Mouse (Mus musculus) limb, embryonic 10.5 days (tissue): ENCODE measurements around the gene Fam120a. TPM values are rescaled to one million over a fixed set of nuclear protein-coding genes. Genes with fewer than 3 reads are reported as not detected.

Experiments
- DNase-seq: peaks from one replicate; pipeline ENCODE4 v3.0.0-alpha.2; 2017; ENCODE audit warnings: low spot score
- H3K27ac ChIP-seq: fragments of 300-500 bp; sonication (generic); 2 replicates; pipeline ENCODE4 v1.5.1; 2016; ENCODE audit warnings: mild to moderate bottlenecking
- H3K27me3 ChIP-seq: fragments of 300-500 bp; sonication (generic); 2 replicates; pipeline ENCODE4 v1.6.1; 2016; ENCODE audit warnings: low read depth, mild to moderate bottlenecking; ENCODE audit not compliant: poor library complexity, severe bottlenecking
- H3K36me3 ChIP-seq: fragments of 300-500 bp; sonication (generic); 2 replicates; pipeline ENCODE4 v1.6.1; 2016; ENCODE audit warnings: mild to moderate bottlenecking, moderate library complexity
- H3K4me1 ChIP-seq: fragments of 300-500 bp; sonication (generic); 2 replicates; pipeline ENCODE4 v1.6.1; 2016
- H3K4me3 ChIP-seq: fragments of 300-500 bp; sonication (generic); 2 replicates; pipeline ENCODE4 v1.5.1; 2016; ENCODE audit warnings: mild to moderate bottlenecking, moderate library complexity
- H3K9me3 ChIP-seq: fragments of 300-500 bp; sonication (generic); replicated peaks from 2 replicates; pipeline ENCODE4 v1.6.1; 2016; ENCODE audit warnings: mild to moderate bottlenecking
- WGBS: fragments of 180-500 bp; shearing (Covaris S2); methylation state at CpG from one replicate; pipeline ENCODE4 v1.1.7; 2016; 5-methylcytosine and 5-hydroxymethylcytosine counted together
- polyA plus RNA-seq: library from polyadenylated mRNA; unstranded; fragments of >200 nt; fragmentation: Nextera tagmentation; extraction: Ambion mirVana; gene quantifications from 2 replicates; pipeline ENCODE4 v1.2.1, GENCODE M21; 2016

The Fam120a gene
- polyA plus RNA-seq, 1 experiment from 2014 or later, result 15.3 TPM

DNA sequence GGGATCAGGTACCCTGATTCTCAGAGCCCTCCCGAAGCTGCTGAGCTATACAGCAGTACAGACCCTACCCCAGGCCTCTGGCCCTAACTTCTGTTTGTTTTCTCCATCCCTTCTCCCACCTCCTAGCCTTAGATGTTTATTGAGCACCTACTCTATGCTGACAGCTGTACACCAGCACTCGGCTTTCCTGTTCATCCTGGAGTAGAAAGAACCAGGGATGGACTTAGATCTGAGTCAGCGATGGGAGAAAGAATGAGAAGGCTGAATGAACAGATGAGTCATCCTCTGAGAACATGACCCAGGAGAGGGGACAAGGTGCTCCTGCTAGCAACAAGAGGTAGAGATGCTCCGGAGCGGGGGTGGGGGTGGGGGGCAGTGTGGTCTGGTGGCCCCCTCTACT is 95.1 kb downstream of the Fam120a start:
- H3K36me3 ChIP-seq, result peaks cover 18% of the 10 kb centered on the region
- H3K4me1 ChIP-seq, result peaks cover 36% of the 10 kb centered on the region
- H3K27ac ChIP-seq, result no peak overlapping the region
- DNase-seq, result no peak
- H3K27me3 ChIP-seq, result no peaks in the 10 kb centered on the region
- 79% methylated on average over 5 of the region's 5 CpGs for WGBS
- H3K9me3 ChIP-seq, result no peaks in the 10 kb centered on the region
- no peak overlapping the region for H3K4me3 ChIP-seq

DNA sequence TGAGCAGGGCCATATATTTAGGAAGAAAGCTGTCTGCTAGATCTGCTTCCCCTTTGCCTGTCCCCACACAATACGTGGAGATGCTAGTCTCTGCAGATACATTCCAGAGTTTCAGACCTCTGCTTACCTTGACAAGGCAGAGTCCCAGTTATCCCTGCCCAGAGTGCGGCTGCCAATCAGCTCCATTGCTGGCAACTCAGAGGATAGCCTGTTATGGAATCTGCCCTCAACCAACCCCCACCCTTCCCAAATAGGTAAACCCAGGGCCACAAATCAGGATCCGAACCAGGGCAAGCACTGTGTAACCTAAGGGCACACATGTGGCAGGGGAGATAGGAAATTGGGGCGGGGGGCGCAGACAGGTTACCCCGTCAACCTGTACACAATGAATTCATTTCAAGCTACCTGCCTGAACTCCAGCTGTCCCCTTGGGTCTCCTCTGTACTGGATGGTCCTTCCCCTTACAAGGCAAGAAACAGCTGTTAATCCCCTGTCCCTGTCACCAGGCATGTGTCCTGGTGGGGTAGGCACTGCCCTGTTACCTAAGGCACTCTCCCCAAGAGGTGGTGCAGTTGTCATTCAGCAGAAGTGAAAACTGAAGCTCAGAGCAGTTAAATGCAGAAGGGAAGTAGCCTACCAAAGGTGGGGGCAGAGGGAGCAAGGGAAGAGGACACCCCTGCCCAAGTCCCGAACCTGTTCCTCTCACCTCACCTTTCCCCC is 95.8 kb downstream of the Fam120a start:
- H3K4me1 ChIP-seq, result peaks cover 41% of the 10 kb centered on the region
- no peaks in the 10 kb centered on the region for H3K9me3 ChIP-seq

DNA sequence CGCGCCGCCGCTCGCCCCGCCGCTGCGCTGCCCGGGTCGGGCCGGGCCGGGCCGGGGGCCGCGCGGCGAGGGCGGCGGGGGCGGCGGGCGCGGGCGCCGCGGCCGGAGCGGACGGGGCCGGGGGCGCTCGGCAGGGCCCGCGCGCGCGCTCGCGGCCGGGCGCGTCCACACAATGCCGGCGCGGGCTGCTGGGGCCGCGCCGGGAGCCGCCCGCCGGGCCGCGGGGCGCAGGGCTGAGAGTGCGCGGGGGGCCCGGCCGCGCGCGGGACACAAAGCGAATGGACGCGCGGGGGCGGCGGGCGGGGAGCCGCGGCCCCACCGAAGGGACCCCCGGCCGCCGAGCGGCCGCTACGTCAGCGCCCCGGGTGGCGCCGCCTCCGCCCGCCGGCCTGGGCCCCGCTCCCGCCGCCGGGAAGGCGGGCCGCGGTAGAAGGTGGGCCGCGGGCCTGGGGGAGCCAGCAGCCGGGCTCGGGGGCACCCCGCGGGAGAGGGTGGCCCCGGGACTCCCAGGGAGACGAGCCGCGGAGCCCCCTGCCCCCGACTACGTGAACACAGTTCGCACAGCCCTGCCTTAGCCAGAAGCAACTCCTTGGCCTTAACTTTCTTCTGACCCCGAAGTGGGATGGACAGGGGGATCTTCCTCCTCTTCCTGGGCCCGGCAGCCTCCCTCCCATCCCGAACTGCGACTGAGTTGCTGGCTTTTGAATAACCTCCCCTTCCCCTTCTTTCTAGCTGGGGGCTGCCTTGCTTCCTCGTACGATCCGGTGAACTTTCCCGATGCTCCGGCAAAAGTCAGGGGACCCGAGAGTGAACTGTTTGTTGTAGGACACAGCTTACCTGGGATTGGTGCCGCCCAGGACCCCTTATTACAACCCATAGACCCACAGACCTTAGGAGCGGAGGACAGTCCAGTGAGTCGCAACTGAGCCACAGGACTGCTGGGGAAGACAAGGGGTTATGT is 96.8 kb downstream of the Fam120a start, which contains the start of gene Phf2:
TSS of gene Phf2 (minus strand) at position 349 of the 961 bp plus-strand sequence.
- Histone ChIP-seq H3K4me1 (peaks cover 50% of the 10 kb centered on the region), H3K27ac (peak within 1 kb of the TSS; percentile 99), H3K36me3 (peaks cover 7% of the 10 kb centered on the region), H3K9me3 (no peaks in the 10 kb centered on the region), H3K27me3 (no peaks in the 10 kb centered on the region), H3K4me3 (peak within 1 kb of the TSS; percentile 95)
- peak; percentile 70 for DNase-seq
- 12% methylated on average over 117 of the region's 117 CpGs for WGBS

More for the DNA sequence above, 95.8 kb downstream of the Fam120a start:
- 62% methylated on average over 7 of the region's 7 CpGs for WGBS
- Histone ChIP-seq H3K27me3 (no peaks in the 10 kb centered on the region), H3K27ac (peak overlapping the region; percentile 99), H3K4me3 (peak overlapping the region; percentile 95), H3K36me3 (peaks cover 17% of the 10 kb centered on the region)
- DNase-seq, result no peak

DNA sequence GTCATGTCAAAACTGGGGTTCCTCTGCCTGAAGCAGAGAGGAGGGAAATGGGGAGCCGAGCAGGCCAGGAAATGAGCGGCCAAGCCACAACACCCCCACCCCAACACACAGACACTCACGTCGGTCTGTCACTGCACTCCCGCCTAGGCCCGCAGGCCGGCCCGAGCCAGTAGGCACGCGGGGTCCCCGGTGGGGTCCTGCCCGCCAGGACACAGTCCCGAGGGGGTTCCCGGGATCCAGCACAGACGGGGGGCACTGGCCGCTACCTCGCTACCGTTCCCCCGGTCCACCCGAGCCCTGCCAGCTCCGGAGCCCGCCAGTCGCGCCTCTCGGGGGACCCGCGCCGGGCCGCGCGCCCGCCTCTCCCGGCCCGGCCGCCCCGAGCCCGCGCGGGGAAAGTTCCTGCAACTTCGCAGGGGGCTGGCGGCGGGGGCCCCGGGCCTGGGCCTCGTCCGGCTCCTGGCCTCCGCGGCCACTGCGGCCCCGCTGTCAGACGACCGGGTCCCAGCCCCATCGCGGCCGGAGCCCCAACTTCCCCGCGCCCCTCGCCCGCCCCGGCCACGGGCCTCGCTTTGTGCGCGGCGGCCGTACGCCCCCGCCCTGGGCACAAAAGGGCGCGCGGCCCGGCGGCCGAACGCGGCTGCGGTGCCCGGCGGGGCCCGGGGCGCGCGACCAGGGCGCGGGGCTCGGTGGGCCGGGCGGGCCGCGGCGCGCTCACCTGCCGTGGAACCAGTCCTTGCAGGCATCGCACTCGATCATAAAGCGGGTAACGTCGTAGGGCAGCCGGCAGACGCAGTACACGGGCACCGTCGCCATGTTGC is 97.7 kb downstream of the Fam120a start:
- H3K36me3 ChIP-seq, result peaks cover 3% of the 10 kb centered on the region; the same call in 1 of the 2 replicates
- H3K9me3 ChIP-seq, result no peaks in the 10 kb centered on the region
- WGBS, result 2% methylated on average over 97 of the region's 102 CpGs
- no peaks in the 10 kb centered on the region for H3K27me3 ChIP-seq
- peak overlapping the region; percentile 99 for H3K27ac ChIP-seq
- peaks cover 52% of the 10 kb centered on the region for H3K4me1 ChIP-seq
- peak; percentile 72 for DNase-seq
- H3K4me3 ChIP-seq, result peak overlapping the region; percentile 95

DNA sequence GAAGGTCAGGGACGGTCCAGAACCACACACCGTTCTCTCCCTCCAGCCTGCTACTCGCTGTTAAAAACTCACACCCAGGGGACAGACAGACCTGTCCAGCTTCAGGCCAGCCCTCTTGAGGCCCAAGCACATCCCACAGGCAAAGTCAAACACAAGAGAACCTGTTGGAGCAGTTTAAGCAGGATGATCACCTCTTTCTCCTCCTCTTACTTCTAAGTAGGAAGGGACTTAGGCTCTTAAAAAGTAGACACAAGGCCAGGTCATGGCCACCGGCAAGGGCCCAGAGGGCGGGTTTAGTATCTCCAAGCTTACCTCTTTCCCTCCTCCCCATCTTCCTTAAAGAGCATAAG is 98.2 kb downstream of the Fam120a start:
- no peaks in the 10 kb centered on the region for H3K27me3 ChIP-seq
- no peaks in the 10 kb centered on the region for H3K9me3 ChIP-seq
- H3K4me3 ChIP-seq, result peak overlapping the region; percentile 95
- H3K4me1 ChIP-seq, result peaks cover 58% of the 10 kb centered on the region
- H3K27ac ChIP-seq, result peak overlapping the region; percentile 99
- H3K36me3 ChIP-seq, result 0 out of 2 replicates have a peak, but pooled peaks cover 7% of the 10 kb centered on the region
- 20% methylated on average over 5 of the region's 5 CpGs for WGBS
- DNase-seq, result no peak

DNA sequence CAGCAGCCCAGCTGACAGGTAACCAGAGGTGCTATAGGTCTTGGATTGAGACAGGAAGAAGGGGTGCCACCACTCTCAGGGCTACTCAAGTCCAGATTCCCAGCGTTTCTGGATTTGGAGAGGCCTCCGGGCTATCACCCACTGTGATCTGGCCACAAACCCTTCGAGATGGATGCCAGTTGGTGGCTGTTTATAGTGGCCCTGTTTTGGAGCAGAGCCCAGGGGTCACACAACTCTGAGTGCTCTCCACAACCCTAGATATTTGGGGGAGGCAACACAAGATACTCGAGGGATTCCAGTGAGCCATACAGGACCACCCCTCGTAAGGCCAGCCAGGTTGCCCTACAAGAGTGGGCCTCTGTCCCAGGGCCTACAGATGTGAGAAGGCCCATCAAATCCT is 98.7 kb downstream of the Fam120a start:
- Histone ChIP-seq H3K27ac (peak overlapping the region; percentile 99), H3K4me1 (peaks cover 62% of the 10 kb centered on the region), H3K4me3 (peak overlapping the region; percentile 95), H3K27me3 (no peaks in the 10 kb centered on the region), H3K36me3 (0 out of 2 replicates have a peak, but pooled peaks cover 8% of the 10 kb centered on the region), H3K9me3 (no peaks in the 10 kb centered on the region)
- no peak for DNase-seq
- WGBS, result 31% methylated on average over 5 of the region's 5 CpGs

DNA sequence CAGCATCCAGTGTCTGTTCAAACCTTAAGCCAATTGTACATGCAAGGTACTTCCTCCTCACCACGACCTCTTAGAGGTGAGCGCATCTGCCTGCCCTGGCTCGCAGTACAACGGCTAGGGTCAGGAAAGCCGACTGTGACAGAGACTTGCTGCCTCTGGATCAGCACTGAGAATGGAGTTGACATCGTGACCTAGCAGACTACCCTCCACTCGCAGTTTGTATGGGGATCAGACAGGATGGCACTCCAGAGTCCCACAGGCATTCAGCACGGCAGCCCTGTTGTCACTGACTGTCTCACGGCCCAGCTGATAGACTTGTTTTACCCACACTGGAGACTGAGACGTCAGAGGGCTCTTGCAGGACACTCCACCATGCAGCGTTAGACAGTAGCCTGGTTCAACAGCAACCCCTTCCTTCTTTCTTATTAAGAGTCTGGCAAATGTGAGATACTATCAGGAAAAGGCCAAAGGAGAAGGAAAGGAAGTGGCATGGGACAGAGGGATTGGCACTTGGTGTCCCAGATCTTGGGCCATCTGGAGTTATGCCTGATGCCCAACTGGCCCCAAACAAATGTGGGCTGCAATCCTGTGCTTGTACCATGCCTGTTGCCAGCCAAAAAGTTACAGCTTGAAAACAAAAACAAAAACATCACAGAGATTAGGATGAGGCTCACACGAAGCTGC is 103.0 kb downstream of the Fam120a start:
- no peak overlapping the region for H3K27ac ChIP-seq
- DNase-seq, result no peak
- 82% methylated on average over 12 of the region's 12 CpGs for WGBS
- H3K4me3 ChIP-seq, result no peak overlapping the region
- no peaks in the 10 kb centered on the region for H3K27me3 ChIP-seq
- no peaks in the 10 kb centered on the region for H3K9me3 ChIP-seq
- peaks cover 13% of the 10 kb centered on the region for H3K36me3 ChIP-seq
- H3K4me1 ChIP-seq, result peaks cover 56% of the 10 kb centered on the region

DNA sequence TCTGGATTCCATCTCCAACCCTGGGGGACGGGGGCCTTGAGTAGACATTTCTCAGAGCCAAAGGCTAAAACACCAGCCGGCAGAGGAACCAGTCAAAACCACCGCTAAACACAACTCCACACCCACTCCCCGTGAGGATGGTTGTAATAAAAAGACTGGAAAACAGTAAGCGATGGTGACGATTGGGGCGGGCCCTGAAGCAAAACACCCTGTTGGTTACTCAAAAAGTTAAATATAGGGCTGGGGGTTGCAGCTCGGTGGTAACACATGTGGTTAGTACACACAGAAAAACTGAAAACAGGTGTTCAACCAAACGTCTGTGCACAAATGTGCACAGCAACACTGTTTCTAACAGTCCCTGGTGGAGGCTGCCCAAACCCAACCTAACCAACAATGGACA is 104.3 kb downstream of the Fam120a start:
- H3K4me1 ChIP-seq, result peaks cover 56% of the 10 kb centered on the region
- WGBS, result 66% methylated on average over 9 of the region's 9 CpGs
- no peaks in the 10 kb centered on the region for H3K27me3 ChIP-seq
- H3K9me3 ChIP-seq, result no peaks in the 10 kb centered on the region
- H3K27ac ChIP-seq, result peak overlapping the region; percentile 39; the same call in 1 of the 2 replicates
- peaks cover 13% of the 10 kb centered on the region for H3K36me3 ChIP-seq
- H3K4me3 ChIP-seq, result no peak overlapping the region
- DNase-seq, result no peak

DNA sequence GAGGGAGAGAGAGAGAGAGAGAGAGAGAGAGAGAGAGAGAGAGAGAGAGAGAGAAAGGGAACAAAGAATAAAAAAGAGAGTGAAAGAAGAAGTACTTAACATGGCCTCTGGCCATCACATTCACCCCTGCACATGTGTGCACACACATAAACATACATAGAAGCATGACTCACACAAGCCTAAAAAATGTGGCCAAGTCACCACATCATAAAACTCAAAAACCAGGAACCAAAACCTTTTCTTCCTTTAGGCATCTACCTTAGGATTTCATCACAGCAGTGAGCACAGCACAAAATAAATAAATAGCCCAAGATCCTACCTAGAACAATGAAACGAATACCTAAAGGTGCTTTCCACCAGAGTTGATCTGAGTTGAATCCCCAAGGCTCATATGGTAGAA is 105.9 kb downstream of the Fam120a start:
- WGBS, result 94% methylated on average over 1 of the region's 1 CpGs
- no peak overlapping the region for H3K27ac ChIP-seq
- H3K4me1 ChIP-seq, result peaks cover 61% of the 10 kb centered on the region
- peaks cover 18% of the 10 kb centered on the region for H3K36me3 ChIP-seq
- H3K27me3 ChIP-seq, result no peaks in the 10 kb centered on the region
- no peaks in the 10 kb centered on the region for H3K9me3 ChIP-seq
- no peak overlapping the region for H3K4me3 ChIP-seq
- no peak for DNase-seq

DNA sequence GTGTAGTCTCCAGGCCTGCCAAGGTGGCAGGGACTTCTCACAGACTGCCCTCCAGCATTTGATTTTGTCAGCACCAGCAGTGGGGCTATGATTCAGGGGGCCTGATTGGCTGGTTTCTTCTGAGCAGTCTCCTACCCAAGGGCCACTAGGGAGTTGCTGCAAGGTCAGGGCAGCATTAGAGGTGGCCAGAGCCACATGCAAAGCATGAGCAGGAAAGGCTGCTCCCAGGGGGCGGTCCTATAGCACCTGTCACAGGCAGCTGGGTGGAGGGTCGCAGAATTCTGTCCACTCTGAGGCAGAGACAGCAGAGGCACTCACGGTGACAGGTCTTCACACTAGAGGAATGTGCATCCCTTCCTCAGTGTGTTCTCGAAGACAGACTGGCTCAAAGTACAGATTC is 109.0 kb downstream of the Fam120a start:
- WGBS, result 75% methylated on average over 4 of the region's 4 CpGs
- DNase-seq, result no peak
- H3K9me3 ChIP-seq, result no peaks in the 10 kb centered on the region
- H3K4me3 ChIP-seq, result no peak overlapping the region
- H3K36me3 ChIP-seq, result peaks cover 10% of the 10 kb centered on the region
- no peaks in the 10 kb centered on the region for H3K27me3 ChIP-seq
- H3K4me1 ChIP-seq, result peaks cover 62% of the 10 kb centered on the region
- H3K27ac ChIP-seq, result no peak overlapping the region

DNA sequence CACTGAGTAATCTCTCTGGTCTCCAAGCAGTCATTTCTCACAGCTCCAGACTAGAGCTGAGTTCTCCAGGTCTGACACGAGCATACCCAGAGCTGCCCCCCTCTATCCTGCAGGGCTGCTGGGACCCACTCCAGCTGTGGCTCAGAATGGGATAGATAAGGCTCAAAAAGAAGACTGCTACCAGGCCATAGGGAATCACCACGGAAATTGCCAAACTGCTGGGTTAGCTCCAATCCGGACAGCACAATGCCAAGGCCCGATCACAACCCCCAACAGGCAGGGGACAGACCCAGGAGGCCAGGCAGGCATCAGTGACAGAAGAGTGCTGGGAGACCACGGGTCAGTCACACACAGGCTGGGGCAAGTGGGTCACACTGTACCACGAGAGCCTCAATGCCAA is 109.8 kb downstream of the Fam120a start:
- Histone ChIP-seq H3K27ac (peak overlapping the region; percentile 19; the same call in 1 of the 2 replicates), H3K27me3 (no peaks in the 10 kb centered on the region), H3K4me3 (no peak overlapping the region), H3K9me3 (no peaks in the 10 kb centered on the region), H3K36me3 (peaks cover 10% of the 10 kb centered on the region), H3K4me1 (peaks cover 61% of the 10 kb centered on the region)
- DNase-seq, result no peak
- WGBS, result 75% methylated on average over 6 of the region's 6 CpGs
